Mouse (Mus musculus) forebrain, embryonic 15.5 days (tissue): ENCODE measurements at regions not wholly inside any gene's neighbourhood (a gene's known extent, or its start where the extent isn't known, plus 50 kb on each side); places are given as distances from the start of the nearest gene placed in this dataset.

ENCODE experiments used
- ATAC-seq: fragments of 200-750 bp; cut with Nextera tagmentation; replicated peaks from 2 replicates; pipeline ENCODE4 v1.8.0; 2017; ENCODE audit warnings: mild to moderate bottlenecking, moderate TSS enrichment, moderate library complexity
- H3K27ac ChIP-seq: fragments of 300-500 bp; sonication (generic); replicated peaks from 2 replicates; pipeline ENCODE4 v1.5.1; 2015; ENCODE audit warnings: mild to moderate bottlenecking, inconsistent platforms
- H3K27me3 ChIP-seq: fragments of 300-500 bp; sonication (generic); 2 replicates; pipeline ENCODE4 v1.6.1; 2015; ENCODE audit warnings: inconsistent platforms
- H3K36me3 ChIP-seq: fragments of 300-500 bp; sonication (generic); 2 replicates; pipeline ENCODE4 v1.6.1; 2015; ENCODE audit warnings: mild to moderate bottlenecking, inconsistent platforms
- H3K4me1 ChIP-seq: fragments of 300-500 bp; sonication (generic); 2 replicates; pipeline ENCODE4 v1.6.1; 2015; ENCODE audit warnings: inconsistent platforms
- H3K4me2 ChIP-seq: fragments of 300-500 bp; sonication (generic); replicated peaks from 2 replicates; pipeline ENCODE4 v1.6.1; 2015; ENCODE audit warnings: mild to moderate bottlenecking, inconsistent platforms
- H3K4me3 ChIP-seq: fragments of 300-500 bp; sonication (generic); 2 replicates; pipeline ENCODE4 v1.5.1; 2015; ENCODE audit warnings: mild to moderate bottlenecking, inconsistent platforms
- H3K9ac ChIP-seq: fragments of 300-500 bp; sonication (generic); replicated peaks from 2 replicates; pipeline ENCODE4 v1.6.1; 2015; ENCODE audit warnings: mild to moderate bottlenecking, inconsistent platforms
- H3K9me3 ChIP-seq: fragments of 300-500 bp; sonication (generic); 2 replicates; pipeline ENCODE4 v1.6.1; 2016; ENCODE audit warnings: inconsistent platforms
- WGBS: fragments of 180-500 bp; shearing (Covaris S2); methylation state at CpG from one replicate; pipeline ENCODE4 v1.1.7; 2015; ENCODE audit warnings: mixed read lengths; 5-methylcytosine and 5-hydroxymethylcytosine counted together

- Histone ChIP-seq H3K4me3 (no peak overlapping the region), H3K27me3 (no peaks in the 10 kb centered on the region), H3K9ac (no peak overlapping the region), H3K4me1 (no peaks in the 10 kb centered on the region), H3K27ac (no peak overlapping the region), H3K4me2 (no peak overlapping the region), H3K36me3 (no peaks in the 10 kb centered on the region), H3K9me3 (no peaks in the 10 kb centered on the region)
- ATAC-seq = no peak
Measured at GRCm38 (mm10) chr13:71247241-71247640, 405.6 kb upstream of the Adamts16 start.

- no peak for ATAC-seq
- H3K9me3 ChIP-seq = no peaks in the 10 kb centered on the region
- H3K4me3 ChIP-seq = no peak overlapping the region
- H3K36me3 ChIP-seq = no peaks in the 10 kb centered on the region
- H3K4me1 ChIP-seq = no peaks in the 10 kb centered on the region
- H3K4me2 ChIP-seq = no peak overlapping the region
- H3K27me3 ChIP-seq = no peaks in the 10 kb centered on the region
- no peak overlapping the region for H3K27ac ChIP-seq
- WGBS = 83% methylated on average over 4 of the region's 4 CpGs
- no peak overlapping the region for H3K9ac ChIP-seq
Measured at GRCm38 (mm10) chr13:71245326-71245725, 403.7 kb upstream of the Adamts16 start.

- H3K9me3 ChIP-seq = no peaks in the 10 kb centered on the region
- no peaks in the 10 kb centered on the region for H3K27me3 ChIP-seq
- H3K27ac ChIP-seq = no peak overlapping the region
- no peak overlapping the region for H3K9ac ChIP-seq
- H3K4me1 ChIP-seq = no peaks in the 10 kb centered on the region
- H3K4me2 ChIP-seq = no peak overlapping the region
- 72% methylated on average over 4 of the region's 4 CpGs for WGBS
- H3K4me3 ChIP-seq = no peak overlapping the region
- H3K36me3 ChIP-seq = no peaks in the 10 kb centered on the region
- no peak for ATAC-seq
Measured at GRCm38 (mm10) chr13:71239782-71240181, 398.2 kb upstream of the Adamts16 start.

- ATAC-seq = no peak
- 95% methylated on average over 4 of the region's 4 CpGs for WGBS
- H3K4me1 ChIP-seq = no peaks in the 10 kb centered on the region
- H3K27me3 ChIP-seq = no peaks in the 10 kb centered on the region
- no peaks in the 10 kb centered on the region for H3K9me3 ChIP-seq
- no peak overlapping the region for H3K4me3 ChIP-seq
- no peak overlapping the region for H3K27ac ChIP-seq
- H3K36me3 ChIP-seq = no peaks in the 10 kb centered on the region
- no peak overlapping the region for H3K4me2 ChIP-seq
- no peak overlapping the region for H3K9ac ChIP-seq
Measured at GRCm38 (mm10) chr13:71235338-71235737, 393.7 kb upstream of the Adamts16 start.

- Histone ChIP-seq H3K36me3 (no peaks in the 10 kb centered on the region), H3K27ac (no peak overlapping the region), H3K4me3 (no peak overlapping the region), H3K27me3 (no peaks in the 10 kb centered on the region), H3K4me2 (no peak overlapping the region), H3K9me3 (no peaks in the 10 kb centered on the region), H3K4me1 (no peaks in the 10 kb centered on the region), H3K9ac (no peak overlapping the region)
- no peak for ATAC-seq
- 60% methylated on average over 5 of the region's 5 CpGs for WGBS
Measured at GRCm38 (mm10) chr13:71231182-71231581, 389.6 kb upstream of the Adamts16 start.

- H3K27me3 ChIP-seq = no peaks in the 10 kb centered on the region
- no peak for ATAC-seq
- H3K4me3 ChIP-seq = no peak overlapping the region
- H3K36me3 ChIP-seq = no peaks in the 10 kb centered on the region
- 54% methylated on average over 5 of the region's 5 CpGs for WGBS
- no peak overlapping the region for H3K9ac ChIP-seq
- H3K9me3 ChIP-seq = no peaks in the 10 kb centered on the region
- no peaks in the 10 kb centered on the region for H3K4me1 ChIP-seq
- H3K4me2 ChIP-seq = no peak overlapping the region
- H3K27ac ChIP-seq = no peak overlapping the region
Measured at GRCm38 (mm10) chr13:71214776-71215175, 373.2 kb upstream of the Adamts16 start.

- WGBS = 52% methylated on average over 4 of the region's 4 CpGs
- Histone ChIP-seq H3K27me3 (no peaks in the 10 kb centered on the region), H3K9ac (no peak overlapping the region), H3K4me2 (no peak overlapping the region), H3K4me3 (no peak overlapping the region), H3K4me1 (no peaks in the 10 kb centered on the region), H3K36me3 (no peaks in the 10 kb centered on the region), H3K9me3 (no peaks in the 10 kb centered on the region), H3K27ac (no peak overlapping the region)
- ATAC-seq = no peak
Measured at GRCm38 (mm10) chr13:71211363-71211762, 369.8 kb upstream of the Adamts16 start.

GRCm38 (mm10) chr13:71210658-71211251 is 369.1 kb upstream of the Adamts16 start:
- Histone ChIP-seq H3K36me3 (no peaks in the 10 kb centered on the region), H3K4me1 (no peaks in the 10 kb centered on the region), H3K4me3 (no peak overlapping the region), H3K27ac (no peak overlapping the region), H3K27me3 (no peaks in the 10 kb centered on the region), H3K4me2 (no peak overlapping the region), H3K9me3 (no peaks in the 10 kb centered on the region), H3K9ac (no peak overlapping the region)
- WGBS = 13% methylated on average over 7 of the region's 7 CpGs
- no peak for ATAC-seq

GRCm38 (mm10) chr13:71205708-71206107 is 364.1 kb upstream of the Adamts16 start:
- WGBS = 30% methylated on average over 3 of the region's 3 CpGs
- ATAC-seq = no peak

GRCm38 (mm10) chr13:71200656-71201055 is 359.0 kb upstream of the Adamts16 start:
- Histone ChIP-seq H3K9me3 (no peaks in the 10 kb centered on the region), H3K4me1 (no peaks in the 10 kb centered on the region), H3K4me2 (no peak overlapping the region), H3K36me3 (no peaks in the 10 kb centered on the region), H3K27me3 (no peaks in the 10 kb centered on the region), H3K9ac (no peak overlapping the region), H3K4me3 (no peak overlapping the region), H3K27ac (no peak overlapping the region)
- 62% methylated on average over 3 of the region's 3 CpGs for WGBS
- ATAC-seq = no peak

More at GRCm38 (mm10) chr13:71205708-71206107, 364.1 kb upstream of the Adamts16 start:
- Histone ChIP-seq H3K4me3 (no peak overlapping the region), H3K27me3 (no peaks in the 10 kb centered on the region), H3K36me3 (no peaks in the 10 kb centered on the region), H3K9ac (no peak overlapping the region), H3K4me1 (no peaks in the 10 kb centered on the region), H3K27ac (no peak overlapping the region), H3K4me2 (no peak overlapping the region), H3K9me3 (no peaks in the 10 kb centered on the region)

- no peak overlapping the region for H3K4me3 ChIP-seq
- no peak overlapping the region for H3K9ac ChIP-seq
- no peaks in the 10 kb centered on the region for H3K9me3 ChIP-seq
- 64% methylated on average over 4 of the region's 4 CpGs for WGBS
- H3K27ac ChIP-seq = no peak overlapping the region
- H3K4me1 ChIP-seq = no peaks in the 10 kb centered on the region
- H3K4me2 ChIP-seq = no peak overlapping the region
- no peaks in the 10 kb centered on the region for H3K27me3 ChIP-seq
- no peak for ATAC-seq
- no peaks in the 10 kb centered on the region for H3K36me3 ChIP-seq
Measured at GRCm38 (mm10) chr13:71195675-71196074, 354.1 kb upstream of the Adamts16 start.

GRCm38 (mm10) chr13:71184500-71184899 is 342.9 kb upstream of the Adamts16 start:
- Histone ChIP-seq H3K27ac (no peak overlapping the region), H3K9me3 (no peaks in the 10 kb centered on the region), H3K36me3 (no peaks in the 10 kb centered on the region), H3K9ac (no peak overlapping the region), H3K4me2 (no peak overlapping the region), H3K4me3 (no peak overlapping the region), H3K27me3 (no peaks in the 10 kb centered on the region), H3K4me1 (no peaks in the 10 kb centered on the region)
- ATAC-seq = no peak
- 77% methylated on average over 4 of the region's 4 CpGs for WGBS

- Histone ChIP-seq H3K27ac (no peak overlapping the region), H3K4me3 (no peak overlapping the region), H3K27me3 (no peaks in the 10 kb centered on the region), H3K9ac (no peak overlapping the region), H3K9me3 (no peaks in the 10 kb centered on the region), H3K4me1 (no peaks in the 10 kb centered on the region), H3K36me3 (no peaks in the 10 kb centered on the region), H3K4me2 (no peak overlapping the region)
- no peak for ATAC-seq
Measured at GRCm38 (mm10) chr13:71179083-71179482, 337.5 kb upstream of the Adamts16 start.
